Mouse (Mus musculus) MEL (cell line): ENCODE results near the gene Fer1l5. TPM values are rescaled to one million over a fixed set of nuclear protein-coding genes. Genes with fewer than 3 reads are reported as not detected.

Experiments used
- DNase-seq: peaks from one replicate; pipeline ENCODE4 v3.0.0; 2011; ENCODE audit warnings: low read depth, low spot score
- H3K27ac ChIP-seq: 2 replicates; pipeline ENCODE4 v1.5.1; 2012; ENCODE audit warnings: low read depth, mild to moderate bottlenecking, control low read depth, low read length, moderate library complexity; ENCODE audit not compliant: control insufficient read depth
- H3K27me3 ChIP-seq, 2 experiments: fragments of 150-350 bp in 1 of 2; sonication (generic) in 1 of 2; 2 replicates each; pipeline ENCODE4 v1.6.1; 2012; ENCODE audit warnings: low read length in 2 of 2, mild to moderate bottlenecking in 2 of 2, improper control_type of control experiment in 1 of 2, moderate library complexity in 1 of 2; ENCODE audit not compliant: insufficient read depth in 2 of 2, control insufficient read depth in 1 of 2
- H3K36me3 ChIP-seq, 2 experiments: 2 replicates each; pipeline ENCODE4 v1.6.1; 2012 to 2014; ENCODE audit warnings: low read length in 2 of 2, improper control_type of control experiment in 1 of 2, inconsistent platforms in 1 of 2, mild to moderate bottlenecking in 1 of 2; ENCODE audit not compliant: insufficient read depth in 2 of 2, control insufficient read depth in 1 of 2
- H3K4me1 ChIP-seq, 2 experiments: fragments of 150-350 bp in 1 of 2; sonication (generic) in 1 of 2; 2 replicates each; pipeline ENCODE4 v1.6.1; 2012; ENCODE audit warnings: low read length in 2 of 2, improper control_type of control experiment in 1 of 2, mild to moderate bottlenecking in 1 of 2; ENCODE audit not compliant: insufficient read depth in 2 of 2, control insufficient read depth in 1 of 2
- H3K4me3 ChIP-seq, 2 experiments: fragments of 150-350 bp in 1 of 2; sonication (generic) in 1 of 2; 2 replicates each; pipeline ENCODE4 v1.5.1; 2012; ENCODE audit warnings: low read depth in 2 of 2, low read length in 2 of 2, mild to moderate bottlenecking in 2 of 2, moderate library complexity in 2 of 2, control low read depth in 1 of 2, improper control_type of control experiment in 1 of 2; ENCODE audit not compliant: control insufficient read depth in 1 of 2, insufficient read depth in 1 of 2
- H3K79me2 ChIP-seq: 2 replicates; pipeline ENCODE4 v1.6.1; 2012; ENCODE audit warnings: mild to moderate bottlenecking, low read length, moderate library complexity; ENCODE audit not compliant: control insufficient read depth, poor library complexity, insufficient read depth
- H3K9ac ChIP-seq: 2 replicates; pipeline ENCODE4 v1.6.1; 2012; ENCODE audit warnings: low read depth, mild to moderate bottlenecking, control low read depth, low read length, moderate library complexity; ENCODE audit not compliant: control insufficient read depth, poor library complexity, severe bottlenecking
- H3K9me3 ChIP-seq: fragments of 150-350 bp; sonication (generic); replicated peaks from 2 replicates; pipeline ENCODE4 v1.6.1; 2012; ENCODE audit warnings: mild to moderate bottlenecking, low read length, improper control_type of control experiment, moderate library complexity; ENCODE audit not compliant: insufficient read depth
- BHLHE40 ChIP-seq: IDR thresholded peaks from 2 replicates; pipeline ENCODE4 v1.6.1; 2012; ENCODE audit warnings: low read depth, mild to moderate bottlenecking, inconsistent platforms, low read length, improper control_type of control experiment, borderline replicate concordance
- CHD1 ChIP-seq: IDR thresholded peaks from 2 replicates; pipeline ENCODE4 v1.6.1; 2012; ENCODE audit warnings: low read depth, mild to moderate bottlenecking, inconsistent platforms, low read length, improper control_type of control experiment
- CTCF ChIP-seq, 3 experiments: IDR thresholded peaks in 2 of 3; conservative IDR thresholded peaks in 1 of 3; 2 replicates each; pipeline ENCODE4 v1.5.1; 2011 to 2012; ENCODE audit warnings: low read length in 3 of 3, low read depth in 2 of 3, mild to moderate bottlenecking in 2 of 3, improper control_type of control experiment in 1 of 3, inconsistent platforms in 1 of 3, mixed read lengths in 1 of 3, moderate library complexity in 1 of 3; ENCODE audit not compliant: control insufficient read depth in 1 of 3, insufficient read depth in 1 of 3, poor library complexity in 1 of 3, severe bottlenecking in 1 of 3
- ELF1 ChIP-seq: IDR thresholded peaks from 2 replicates; pipeline ENCODE4 v1.6.1; 2014; ENCODE audit warnings: low read depth, mild to moderate bottlenecking, inconsistent platforms, low read length, improper control_type of control experiment, moderate library complexity
- EP300 ChIP-seq, 2 experiments: IDR thresholded peaks; 2 replicates each; pipeline ENCODE4 v1.6.1; 2011; ENCODE audit warnings: improper control_type of control experiment in 2 of 2, low read length in 2 of 2, low read depth in 1 of 2, mild to moderate bottlenecking in 1 of 2
- ETS1 ChIP-seq: IDR thresholded peaks from 2 replicates; pipeline ENCODE4 v1.6.1; 2012; ENCODE audit warnings: low read depth, mild to moderate bottlenecking, inconsistent platforms, low read length, improper control_type of control experiment, moderate library complexity
- GATA1 ChIP-seq: IDR thresholded peaks from 2 replicates; pipeline ENCODE4 v1.6.1; 2011; ENCODE audit warnings: low read depth, low read length, improper control_type of control experiment
- JUND ChIP-seq: IDR thresholded peaks from 2 replicates; pipeline ENCODE4 v1.6.1; 2011; ENCODE audit warnings: low read depth, mild to moderate bottlenecking, improper control_type of control experiment, low read length
- MAX ChIP-seq: IDR thresholded peaks from 2 replicates; pipeline ENCODE4 v1.6.1; 2011; ENCODE audit warnings: low read length, improper control_type of control experiment
- MEF2A ChIP-seq: IDR thresholded peaks from 2 replicates; pipeline ENCODE4 v1.6.1; 2014; ENCODE audit warnings: low read depth, mild to moderate bottlenecking, inconsistent platforms, low read length, improper control_type of control experiment; ENCODE audit not compliant: poor library complexity, insufficient replicate concordance, severe bottlenecking; ENCODE audit errors: extremely low read depth
- MYC ChIP-seq: IDR thresholded peaks from 2 replicates; pipeline ENCODE4 v1.6.1; 2011; ENCODE audit warnings: low read depth, mild to moderate bottlenecking, low read length, improper control_type of control experiment, moderate library complexity
- NRF1 ChIP-seq: IDR thresholded peaks from 2 replicates; pipeline ENCODE4 v1.6.1; 2014; ENCODE audit warnings: low read depth, mild to moderate bottlenecking, inconsistent platforms, low read length, improper control_type of control experiment, moderate library complexity; ENCODE audit not compliant: poor library complexity, insufficient read depth, severe bottlenecking
- POLR2AphosphoS2 ChIP-seq: IDR thresholded peaks from 2 replicates; pipeline ENCODE4 v1.6.1; 2011; ENCODE audit warnings: low read length, improper control_type of control experiment
- RAD21 ChIP-seq: IDR thresholded peaks from 2 replicates; pipeline ENCODE4 v1.6.1; 2011; ENCODE audit warnings: mild to moderate bottlenecking, low read depth, low read length, improper control_type of control experiment
- TAL1 ChIP-seq: IDR thresholded peaks from 2 replicates; pipeline ENCODE4 v1.6.1; 2012; ENCODE audit warnings: mild to moderate bottlenecking, inconsistent platforms, low read length, moderate library complexity, mixed read lengths
- TCF12 ChIP-seq: IDR thresholded peaks from 2 replicates; pipeline ENCODE4 v1.6.1; 2014; ENCODE audit warnings: low read depth, mild to moderate bottlenecking, inconsistent platforms, low read length, improper control_type of control experiment, moderate library complexity
- UBTF ChIP-seq: IDR thresholded peaks from 2 replicates; pipeline ENCODE4 v1.6.1; 2012; ENCODE audit warnings: low read depth, mild to moderate bottlenecking, inconsistent platforms, low read length, improper control_type of control experiment, moderate library complexity, borderline replicate concordance; ENCODE audit not compliant: insufficient read depth
- USF1 ChIP-seq: IDR thresholded peaks from 2 replicates; pipeline ENCODE4 v1.6.1; 2014; ENCODE audit warnings: low read depth, mild to moderate bottlenecking, inconsistent platforms, low read length, improper control_type of control experiment, moderate library complexity
- ZKSCAN1 ChIP-seq: IDR thresholded peaks from 2 replicates; pipeline ENCODE4 v1.6.1; 2012; ENCODE audit warnings: low read depth, mild to moderate bottlenecking, inconsistent platforms, low read length, improper control_type of control experiment, moderate library complexity
- ZMIZ1 ChIP-seq: IDR thresholded peaks from 2 replicates; pipeline ENCODE4 v1.6.1; 2012; ENCODE audit warnings: low read depth, mild to moderate bottlenecking, inconsistent platforms, low read length, improper control_type of control experiment, moderate library complexity
- ZNF384 ChIP-seq: IDR thresholded peaks from 2 replicates; pipeline ENCODE4 v1.6.1; 2012; ENCODE audit warnings: low read depth, mild to moderate bottlenecking, inconsistent platforms, low read length, improper control_type of control experiment
- polyA plus RNA-seq, 2 experiments: library from polyadenylated mRNA; stranded (reverse) in 1 of 2; unstranded in 1 of 2; fragments of >175 nt in 1 of 2; fragments of >200 nt in 1 of 2; gene quantifications; 2 replicates each; pipeline versions ENCODE4 v1.2.1 to v1.2.4; 2012; ENCODE audit warnings: low replicate concordance in 2 of 2, low read depth in 1 of 2; ENCODE audit not compliant: insufficient read length in 2 of 2, insufficient read depth in 1 of 2, missing spikeins in 1 of 2
- total RNA-seq: library from RNA; depleted of rRNA; stranded (reverse); fragments of 300-350 nt; gene quantifications from 2 replicates; pipeline ENCODE4 v1.2.3, GENCODE M21; 2012

Fer1l5 gene
- total and polyA plus RNA-seq, 3 experiments, result 2.3 TPM; not detected in 2

GRCm38 (mm10) chr1:36432999-36433398 lies 60.9 kb downstream of the Fer1l5 start:
- Histone ChIP-seq H3K9me3 (no peaks in the 10 kb centered on the region), H3K79me2 (no peaks in the 10 kb centered on the region), H3K9ac (no peak overlapping the region), H3K4me1 (no peaks in the 10 kb centered on the region; a peak in 1 of 4 replicates), H3K27me3 (no peaks in the 10 kb centered on the region), H3K36me3 (peaks cover 0 to 5% of the 10 kb centered on the region in 2 experiments; a peak in 1 of 4 replicates), H3K4me3 (no peak overlapping the region)
- no peak for DNase-seq
- TF ChIP-seq TCF12 (no peak), ETS1 (no peak), NRF1 (no peak)
- TF ChIP-seq, all 39 proteins: peak for 0
- no peak overlapping the region for H3K27ac ChIP-seq

DNA sequence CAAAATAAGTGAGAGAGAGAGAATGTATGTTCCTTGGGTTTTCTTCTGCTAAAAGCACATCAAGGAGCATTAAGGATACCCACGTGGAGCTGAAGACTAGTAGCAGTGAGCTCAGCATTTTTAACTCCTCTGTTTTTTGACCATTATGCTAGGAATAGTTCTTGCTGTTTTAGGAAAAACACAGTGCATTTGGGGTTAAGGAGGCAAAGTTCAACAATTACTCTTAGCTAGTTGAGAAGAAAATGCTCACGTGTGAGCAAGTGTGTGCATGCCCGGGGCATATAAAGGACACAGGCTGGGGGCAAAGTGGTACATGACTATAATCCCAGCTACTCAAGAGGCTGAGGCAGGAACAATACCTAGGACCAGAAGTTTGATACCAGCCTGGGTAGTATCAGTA lies 61.5 kb downstream of the Fer1l5 start:
- peaks cover 0 to 9% of the 10 kb centered on the region in 2 experiments; a peak in 2 of 4 replicates for H3K36me3 ChIP-seq
- H3K27me3 ChIP-seq, result no peaks in the 10 kb centered on the region
- H3K27ac ChIP-seq, result no peak overlapping the region
- TF ChIP-seq MYC (no peak), UBTF (no peak), BHLHE40 (no peak), TCF12 (no peak), ZKSCAN1 (no peak), ZNF384 (no peak), USF1 (no peak), RAD21 (no peak), TAL1 (no peak), CTCF (IDR thresholded peaks at IDR 0.05 in 2 of 3, conservative IDR thresholded peaks at IDR 0.05 in 1 of 3; ENCODE audit: control insufficient read depth in 1 of 3, insufficient read depth in 1 of 3, low read depth in 2 of 3, low read length in 3 of 3, poor library complexity in 1 of 3, severe bottlenecking in 1 of 3) (no peak), MAX (no peak), ZMIZ1 (no peak), MEF2A (no peak), GATA1 (no peak), JUND (no peak), ELF1 (no peak), CHD1 (no peak), POLR2AphosphoS2 (no peak), EP300 (IDR thresholded peaks at IDR 0.05; ENCODE audit: low read depth in 1 of 2, low read length in 2 of 2) (no peak)
- no peak for DNase-seq
- no peaks in the 10 kb centered on the region; a peak in 1 of 4 replicates for H3K4me1 ChIP-seq
- H3K4me3 ChIP-seq, result no peak overlapping the region
- no peak overlapping the region for H3K9ac ChIP-seq
- no peaks in the 10 kb centered on the region for H3K79me2 ChIP-seq
- H3K9me3 ChIP-seq, result no peaks in the 10 kb centered on the region
